Mouse (Mus musculus) erythroblast, embryonic 14.5 days (primary cell): ENCODE measurements around the gene Cep126.

Source experiments
- GATA1 ChIP-seq: IDR thresholded peaks from 2 replicates; pipeline ENCODE4 v1.6.1; 2012; ENCODE audit warnings: low read length, inconsistent platforms, mixed read lengths
- TAL1 ChIP-seq: IDR thresholded peaks from 3 replicates; pipeline ENCODE4 v1.6.1; 2012; ENCODE audit warnings: low read length, inconsistent platforms, mixed read lengths

DNA sequence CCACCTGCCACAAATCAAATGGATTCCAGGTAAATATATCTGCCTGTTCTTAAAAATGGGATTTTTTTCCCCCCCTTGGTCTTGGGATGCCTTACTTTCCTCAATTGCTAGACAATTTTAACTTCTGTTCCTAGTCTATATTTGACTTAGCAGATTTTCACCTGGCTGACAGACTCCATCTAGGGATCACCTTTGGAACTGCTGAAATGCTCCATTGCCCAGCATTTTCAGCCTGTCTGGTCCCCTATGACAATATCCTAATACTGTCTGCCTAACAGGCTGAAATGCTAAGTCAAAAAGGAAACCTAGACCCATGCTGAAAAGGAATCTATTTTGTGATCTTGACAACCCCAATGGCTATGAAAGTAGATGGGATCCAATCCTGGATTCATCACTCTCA is 59.7 kb downstream of the Cep126 start:
- TF ChIP-seq GATA1 (no peak), TAL1 (no peak)
